Mouse (Mus musculus) embryonic facial prominence, embryonic 12.5 days (tissue): ENCODE results near the gene Crtc3. TPM values are rescaled to one million over a fixed set of nuclear protein-coding genes. Genes with fewer than 3 reads are reported as not detected.

Source experiments
- ATAC-seq: fragments of 200-750 bp; cut with Nextera tagmentation; 2 replicates; pipeline ENCODE4 v1.8.0; 2017; ENCODE audit not compliant: insufficient number of reproducible peaks, insufficient read depth, low FRiP score, low TSS enrichment
- H3K27ac ChIP-seq: fragments of 300-500 bp; sonication (generic); 2 replicates; pipeline ENCODE4 v1.5.1; 2016; ENCODE audit warnings: mild to moderate bottlenecking
- H3K27me3 ChIP-seq: fragments of 300-500 bp; sonication (generic); 2 replicates; pipeline ENCODE4 v1.6.1; 2016; ENCODE audit warnings: mild to moderate bottlenecking, moderate library complexity
- H3K36me3 ChIP-seq: fragments of 300-500 bp; sonication (generic); 2 replicates; pipeline ENCODE4 v1.6.1; 2016; ENCODE audit warnings: mild to moderate bottlenecking
- H3K4me1 ChIP-seq: fragments of 300-500 bp; sonication (generic); 2 replicates; pipeline ENCODE4 v1.6.1; 2016
- H3K4me2 ChIP-seq: fragments of 300-500 bp; sonication (generic); replicated peaks from 2 replicates; pipeline ENCODE4 v1.6.1; 2016; ENCODE audit warnings: mild to moderate bottlenecking, moderate library complexity
- H3K4me3 ChIP-seq: fragments of 300-500 bp; sonication (generic); 2 replicates; pipeline ENCODE4 v1.5.1; 2016; ENCODE audit warnings: mild to moderate bottlenecking
- H3K9ac ChIP-seq: fragments of 300-500 bp; sonication (generic); 2 replicates; pipeline ENCODE4 v1.6.1; 2016; ENCODE audit warnings: mild to moderate bottlenecking, moderate library complexity
- H3K9me3 ChIP-seq: fragments of 300-500 bp; sonication (generic); 2 replicates; pipeline ENCODE4 v1.6.1; 2016; ENCODE audit warnings: mild to moderate bottlenecking, moderate library complexity
- WGBS: fragments of 180-500 bp; shearing (Covaris S2); methylation state at CpG from one replicate; pipeline ENCODE4 v1.1.7; 2016; 5-methylcytosine and 5-hydroxymethylcytosine counted together
- polyA plus RNA-seq: library from polyadenylated mRNA; unstranded; fragments of >200 nt; fragmentation: Nextera tagmentation; extraction: Ambion mirVana; gene quantifications from 2 replicates; pipeline ENCODE4 v1.2.1, GENCODE M21; 2016

The Crtc3 gene
- polyA plus RNA-seq, 1 experiment from 2014 or later, result 25.0 TPM

DNA sequence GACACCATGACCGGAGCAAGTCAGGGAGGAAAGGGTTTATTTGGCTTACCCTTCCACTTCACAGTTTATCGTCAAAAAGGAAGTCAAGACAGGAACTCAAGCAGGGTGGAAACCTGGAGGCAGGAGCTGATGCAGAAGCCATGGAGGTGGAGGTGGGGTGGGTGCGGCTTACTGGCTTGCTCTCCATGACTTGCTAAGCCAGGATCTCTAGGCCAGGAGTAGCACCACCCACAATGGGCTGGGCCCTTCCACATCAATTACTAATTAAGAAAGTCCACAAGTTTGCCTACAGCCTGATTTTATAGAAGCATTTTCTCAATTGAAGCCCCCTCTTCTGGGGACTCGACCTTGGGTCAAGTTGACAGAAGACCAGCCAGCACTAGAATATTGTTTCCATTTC lies 15.4 kb upstream of the Crtc3 start:
- no peaks in the 10 kb centered on the region for H3K36me3 ChIP-seq
- H3K9me3 ChIP-seq, result no peaks in the 10 kb centered on the region
- ATAC-seq, result no peak
- no peak overlapping the region for H3K27ac ChIP-seq
- no peak overlapping the region for H3K4me2 ChIP-seq
- 87% methylated on average over 4 of the region's 4 CpGs for WGBS
- no peaks in the 10 kb centered on the region for H3K27me3 ChIP-seq
- H3K4me3 ChIP-seq, result no peak overlapping the region
- H3K4me1 ChIP-seq, result no peaks in the 10 kb centered on the region
- H3K9ac ChIP-seq, result no peak overlapping the region

DNA sequence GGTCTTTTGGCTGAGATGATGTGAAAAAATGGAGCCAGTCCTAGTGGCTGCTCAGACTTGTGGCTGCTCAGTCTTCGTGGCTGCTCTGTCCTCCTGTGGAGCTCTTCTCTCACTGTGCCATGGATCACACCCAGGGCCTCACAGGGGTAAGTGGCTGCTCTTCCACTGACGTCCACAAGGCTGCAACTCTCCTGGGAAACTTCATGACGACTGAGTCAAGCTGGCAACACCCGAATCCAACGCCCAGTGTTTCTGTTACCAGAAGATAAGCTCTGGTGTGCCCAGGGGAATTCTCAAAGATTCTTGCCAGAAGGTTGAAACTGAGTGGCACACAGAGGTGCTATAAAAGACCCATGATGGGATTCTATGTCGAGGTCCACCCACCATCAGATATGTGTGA lies 13.8 kb upstream of the Crtc3 start:
- no peak overlapping the region for H3K4me3 ChIP-seq
- 63% methylated on average over 6 of the region's 6 CpGs for WGBS
- no peaks in the 10 kb centered on the region for H3K27me3 ChIP-seq
- H3K4me1 ChIP-seq, result no peaks in the 10 kb centered on the region
- no peak overlapping the region for H3K4me2 ChIP-seq
- H3K9me3 ChIP-seq, result no peaks in the 10 kb centered on the region
- no peak overlapping the region for H3K27ac ChIP-seq
- no peak for ATAC-seq
- H3K36me3 ChIP-seq, result no peaks in the 10 kb centered on the region
- no peak overlapping the region for H3K9ac ChIP-seq

DNA sequence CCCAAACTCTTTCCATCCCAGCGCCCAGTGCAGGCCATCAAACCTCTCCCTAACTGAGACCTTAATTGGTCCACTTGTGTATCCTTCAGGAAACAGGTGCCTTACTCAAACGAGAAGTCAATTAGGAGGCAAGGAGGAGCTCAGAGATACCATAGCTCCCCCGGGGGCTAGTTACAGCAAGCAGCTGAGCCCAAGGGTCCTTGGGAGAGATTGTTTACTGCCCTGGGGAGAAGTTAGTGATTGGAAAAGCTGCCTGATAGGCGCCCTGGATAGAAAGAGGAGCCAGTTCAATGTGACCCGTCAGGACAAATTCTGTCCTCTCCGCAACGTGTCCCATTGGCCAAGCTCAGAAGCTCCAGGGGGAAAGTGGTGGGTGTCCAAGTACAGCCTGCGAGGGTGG lies 11.0 kb upstream of the Crtc3 start:
- no peaks in the 10 kb centered on the region for H3K4me1 ChIP-seq
- H3K9me3 ChIP-seq, result no peaks in the 10 kb centered on the region
- no peaks in the 10 kb centered on the region for H3K36me3 ChIP-seq
- no peaks in the 10 kb centered on the region for H3K27me3 ChIP-seq
- H3K4me3 ChIP-seq, result no peak overlapping the region
- WGBS, result 59% methylated on average over 8 of the region's 8 CpGs
- H3K27ac ChIP-seq, result no peak overlapping the region
- no peak overlapping the region for H3K4me2 ChIP-seq
- no peak for ATAC-seq
- H3K9ac ChIP-seq, result no peak overlapping the region

DNA sequence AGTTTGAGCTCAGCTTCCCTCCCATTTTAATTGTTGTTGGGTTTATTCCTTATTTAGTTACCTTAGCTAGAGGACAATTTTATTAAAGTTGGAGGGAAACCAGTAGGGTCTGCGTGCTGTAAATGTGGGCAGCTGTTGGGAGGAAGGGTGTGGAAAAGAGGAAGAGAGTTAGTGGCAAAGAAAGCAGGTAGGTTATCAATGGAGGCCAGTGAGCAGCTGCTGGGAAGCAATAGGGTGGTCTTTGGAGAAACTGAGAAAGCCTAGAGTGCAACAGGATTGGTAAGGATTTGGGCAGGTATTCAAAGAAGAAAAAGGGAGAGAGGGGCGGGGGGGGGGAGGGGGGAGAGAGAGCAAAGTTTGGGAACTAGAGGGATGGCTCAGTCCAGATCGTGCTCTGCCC lies 10.3 kb upstream of the Crtc3 start:
- ATAC-seq, result no peak
- Histone ChIP-seq H3K27ac (no peak overlapping the region), H3K27me3 (no peaks in the 10 kb centered on the region), H3K4me3 (no peak overlapping the region), H3K36me3 (no peaks in the 10 kb centered on the region), H3K4me1 (no peaks in the 10 kb centered on the region), H3K9me3 (no peaks in the 10 kb centered on the region), H3K4me2 (no peak overlapping the region), H3K9ac (no peak overlapping the region)
- WGBS, result 71% methylated on average over 2 of the region's 3 CpGs

DNA sequence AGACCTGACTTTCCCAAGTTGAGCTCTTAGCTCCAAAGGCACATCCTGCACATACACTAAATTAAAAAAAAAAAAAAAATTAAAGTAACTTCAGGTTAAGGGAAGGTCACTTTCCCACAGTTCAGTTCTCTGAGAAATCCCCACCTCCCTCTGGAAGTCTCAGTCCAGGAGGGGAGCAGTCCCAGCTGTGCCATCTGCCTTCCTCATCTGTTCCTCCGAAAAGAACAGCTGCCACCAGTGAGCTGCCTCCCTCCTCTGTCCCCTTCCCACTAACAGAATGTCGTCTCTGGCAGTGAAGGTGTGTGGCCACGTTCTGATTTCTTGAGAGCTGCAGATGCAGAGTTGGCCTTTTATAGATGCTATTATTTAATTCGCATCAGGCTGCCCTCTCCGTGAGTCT lies 9.2 kb upstream of the Crtc3 start:
- no peaks in the 10 kb centered on the region for H3K9me3 ChIP-seq
- WGBS, result 73% methylated on average over 5 of the region's 5 CpGs
- H3K4me3 ChIP-seq, result no peak overlapping the region
- H3K4me2 ChIP-seq, result no peak overlapping the region
- no peak for ATAC-seq
- H3K36me3 ChIP-seq, result no peaks in the 10 kb centered on the region
- H3K27me3 ChIP-seq, result no peaks in the 10 kb centered on the region
- no peak overlapping the region for H3K27ac ChIP-seq
- H3K4me1 ChIP-seq, result no peaks in the 10 kb centered on the region
- H3K9ac ChIP-seq, result no peak overlapping the region

DNA sequence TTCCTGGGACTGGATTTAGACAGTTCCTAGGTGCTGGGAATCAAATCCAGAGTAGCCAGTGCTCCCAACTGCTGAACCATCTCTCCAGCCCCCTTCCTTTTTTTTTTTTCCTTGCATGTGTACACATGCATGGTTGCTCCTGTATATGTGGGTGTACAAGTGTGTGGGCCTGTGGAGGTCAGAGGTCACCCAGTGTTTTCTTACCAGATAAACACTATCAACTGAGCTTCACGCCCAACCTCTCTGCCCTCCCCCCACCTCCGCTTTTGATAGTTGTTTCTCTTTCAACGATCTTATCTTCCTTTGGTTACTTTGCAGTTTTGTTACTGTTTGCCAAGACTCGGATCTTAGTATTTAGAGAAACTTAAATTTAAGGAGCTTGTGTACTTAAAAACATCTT lies 8.2 kb upstream of the Crtc3 start:
- no peaks in the 10 kb centered on the region for H3K36me3 ChIP-seq
- H3K9me3 ChIP-seq, result no peaks in the 10 kb centered on the region
- no peak overlapping the region for H3K27ac ChIP-seq
- H3K4me2 ChIP-seq, result no peak overlapping the region
- H3K9ac ChIP-seq, result no peak overlapping the region
- no peaks in the 10 kb centered on the region for H3K4me1 ChIP-seq
- 60% methylated on average over 4 of the region's 4 CpGs for WGBS
- no peak for ATAC-seq
- H3K4me3 ChIP-seq, result no peak overlapping the region
- no peaks in the 10 kb centered on the region for H3K27me3 ChIP-seq

DNA sequence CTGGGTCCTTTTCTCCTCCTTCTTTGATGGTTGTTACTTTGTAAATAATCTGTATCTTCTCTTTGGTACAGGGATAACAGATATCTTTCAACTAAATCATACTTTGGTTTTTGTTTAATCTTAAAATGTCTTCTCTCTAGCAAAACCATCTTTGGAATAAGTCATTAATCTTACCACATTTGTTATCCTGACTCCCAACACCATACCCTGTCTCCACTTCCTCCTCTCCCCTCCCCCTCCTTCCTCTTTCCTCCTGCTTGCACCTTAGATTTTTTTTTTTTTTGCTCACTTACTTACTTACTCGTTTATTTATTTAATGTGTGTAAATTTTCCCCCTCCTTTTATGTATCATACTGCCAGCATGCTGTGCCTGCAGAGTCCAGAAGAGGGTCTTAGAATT lies 7.7 kb upstream of the Crtc3 start:
- H3K4me1 ChIP-seq, result no peaks in the 10 kb centered on the region
- H3K4me2 ChIP-seq, result no peak overlapping the region
- no peaks in the 10 kb centered on the region for H3K36me3 ChIP-seq
- no peak overlapping the region for H3K4me3 ChIP-seq
- H3K27ac ChIP-seq, result no peak overlapping the region
- H3K9ac ChIP-seq, result no peak overlapping the region
- ATAC-seq, result no peak
- H3K9me3 ChIP-seq, result no peaks in the 10 kb centered on the region
- WGBS, result 62% methylated on average over 1 of the region's 1 CpGs
- no peaks in the 10 kb centered on the region for H3K27me3 ChIP-seq

DNA sequence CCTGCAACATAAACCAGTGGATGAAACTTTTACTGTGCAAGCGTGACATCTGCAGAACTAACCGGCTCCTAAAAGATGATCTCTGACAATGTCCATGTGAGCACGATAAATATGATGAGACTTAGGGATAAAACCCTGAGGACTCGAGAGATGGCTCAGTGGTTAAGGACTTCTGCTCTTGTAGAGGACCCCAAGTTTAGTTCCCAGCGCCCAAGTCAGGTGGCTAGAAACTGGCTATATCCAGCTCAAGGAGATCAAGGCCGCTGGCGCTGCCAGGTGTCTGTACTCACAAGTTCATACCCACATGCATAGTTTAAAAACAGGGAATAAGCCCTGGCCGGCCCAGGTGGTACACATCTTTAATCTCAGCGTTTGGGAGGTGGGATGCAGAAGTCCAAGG lies 3.8 kb upstream of the Crtc3 start:
- Histone ChIP-seq H3K36me3 (no peaks in the 10 kb centered on the region), H3K27ac (no peak overlapping the region), H3K4me2 (no peak overlapping the region), H3K9me3 (no peaks in the 10 kb centered on the region), H3K4me1 (peaks cover 3% of the 10 kb centered on the region; the same call in 1 of the 2 replicates), H3K4me3 (no peak overlapping the region), H3K27me3 (no peaks in the 10 kb centered on the region), H3K9ac (no peak overlapping the region)
- no peak for ATAC-seq
- WGBS, result 87% methylated on average over 9 of the region's 9 CpGs

DNA sequence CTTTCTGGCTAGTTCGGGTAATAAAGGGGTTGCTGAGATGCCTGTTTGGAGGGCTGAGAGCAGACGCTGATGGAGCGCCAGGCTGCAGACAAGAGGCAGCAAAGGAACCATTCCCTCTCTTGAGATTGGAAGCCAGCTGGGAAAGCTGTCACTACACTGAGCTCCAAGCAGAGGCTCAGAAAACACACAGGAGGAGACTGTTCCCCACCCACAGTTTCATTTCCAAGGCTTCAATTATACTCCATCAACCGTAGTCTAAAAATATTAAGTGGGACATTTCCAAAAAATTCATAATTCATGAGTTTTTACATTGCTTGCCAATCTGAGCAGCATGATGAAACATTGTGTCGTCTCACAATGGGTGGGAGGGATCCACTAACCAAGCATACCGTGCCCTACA lies 2.5 kb upstream of the Crtc3 start:
- no peak overlapping the region for H3K4me3 ChIP-seq
- no peak overlapping the region for H3K4me2 ChIP-seq
- no peak for ATAC-seq
- no peak overlapping the region for H3K9ac ChIP-seq
- WGBS, result 65% methylated on average over 6 of the region's 6 CpGs
- H3K9me3 ChIP-seq, result no peaks in the 10 kb centered on the region
- no peaks in the 10 kb centered on the region for H3K36me3 ChIP-seq
- no peaks in the 10 kb centered on the region for H3K27me3 ChIP-seq
- H3K4me1 ChIP-seq, result peaks cover 3% of the 10 kb centered on the region; the same call in 1 of the 2 replicates
- H3K27ac ChIP-seq, result no peak overlapping the region

DNA sequence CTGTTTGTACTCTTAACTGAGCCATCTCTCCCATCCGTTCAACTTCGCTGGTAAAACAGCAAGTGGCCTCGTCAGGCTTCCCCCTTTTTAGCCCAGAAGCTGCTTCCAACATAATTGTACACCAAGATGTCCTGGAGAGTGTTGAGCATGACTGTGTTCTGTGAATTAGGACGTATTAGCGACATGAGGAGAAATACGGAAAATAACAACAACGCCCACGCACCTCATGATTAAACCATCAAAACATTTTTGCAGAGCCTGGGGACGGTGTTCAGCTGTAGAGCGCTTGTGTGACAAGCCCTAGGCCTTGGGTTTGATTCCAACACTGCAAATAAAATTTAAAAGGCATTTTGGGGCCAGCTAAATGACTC lies 529 bp upstream of the Crtc3 start:
- WGBS, result 24% methylated on average over 10 of the region's 10 CpGs
- H3K27ac ChIP-seq, result peak overlapping the region; percentile 93
- H3K4me2 ChIP-seq, result peak overlapping the region; percentile 81
- peak overlapping the region; percentile 81 for H3K4me3 ChIP-seq
- no peaks in the 10 kb centered on the region for H3K9me3 ChIP-seq
- peak overlapping the region; percentile 96 for H3K9ac ChIP-seq
- no peak for ATAC-seq
- no peaks in the 10 kb centered on the region for H3K36me3 ChIP-seq
- no peaks in the 10 kb centered on the region for H3K27me3 ChIP-seq
- H3K4me1 ChIP-seq, result peaks cover 3% of the 10 kb centered on the region; the same call in 1 of the 2 replicates

DNA sequence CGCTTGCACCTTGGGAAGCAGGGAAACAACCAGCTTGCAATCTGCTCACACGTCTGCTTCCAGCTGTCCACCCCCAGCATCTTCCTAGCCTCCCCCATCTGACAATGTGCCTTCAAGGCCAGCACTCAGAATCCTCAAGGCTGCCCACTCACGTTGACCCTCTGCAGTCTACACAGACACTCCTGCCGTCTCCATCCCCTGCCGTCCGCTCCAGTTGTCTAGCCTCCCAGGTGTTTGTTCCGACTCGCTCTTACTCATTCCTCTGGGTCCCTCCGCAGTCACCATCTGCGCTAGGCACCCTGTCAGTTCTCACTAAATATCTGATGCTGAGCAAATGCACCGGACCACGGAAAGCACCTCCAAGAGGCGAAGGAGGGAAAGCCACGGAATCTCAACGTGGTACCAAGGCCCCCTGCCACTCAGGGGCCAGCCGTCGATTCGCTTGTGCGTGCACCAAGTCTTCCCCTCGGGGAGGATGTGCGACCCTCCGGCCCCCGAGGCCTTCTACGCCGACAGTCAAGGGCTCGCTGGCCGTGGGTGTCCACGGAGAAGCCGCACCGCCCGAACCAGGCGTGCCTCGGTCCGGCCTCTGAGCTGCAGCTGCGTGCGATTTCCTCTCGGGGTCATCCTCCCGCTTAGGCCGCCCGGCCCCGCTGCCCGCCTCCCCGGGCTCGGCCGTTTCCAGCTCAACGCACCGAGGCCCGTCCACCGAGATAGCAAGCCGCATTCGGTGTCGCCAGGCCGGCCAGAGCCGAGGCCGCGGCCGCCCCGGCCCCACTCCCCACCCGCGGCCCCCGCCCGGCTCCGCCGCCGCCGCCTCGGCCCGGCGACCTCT lies 739 bp downstream of the Crtc3 start:
- Histone ChIP-seq H3K4me3 (peak overlapping the region; percentile 81), H3K27me3 (no peaks in the 10 kb centered on the region), H3K9me3 (no peaks in the 10 kb centered on the region), H3K36me3 (no peaks in the 10 kb centered on the region), H3K9ac (peak overlapping the region; percentile 96), H3K4me1 (peaks cover 3% of the 10 kb centered on the region; the same call in 1 of the 2 replicates), H3K27ac (peak overlapping the region; percentile 93), H3K4me2 (peak overlapping the region; percentile 81)
- WGBS, result 1% methylated on average over 67 of the region's 69 CpGs
- ATAC-seq, result peak; percentile 50

DNA sequence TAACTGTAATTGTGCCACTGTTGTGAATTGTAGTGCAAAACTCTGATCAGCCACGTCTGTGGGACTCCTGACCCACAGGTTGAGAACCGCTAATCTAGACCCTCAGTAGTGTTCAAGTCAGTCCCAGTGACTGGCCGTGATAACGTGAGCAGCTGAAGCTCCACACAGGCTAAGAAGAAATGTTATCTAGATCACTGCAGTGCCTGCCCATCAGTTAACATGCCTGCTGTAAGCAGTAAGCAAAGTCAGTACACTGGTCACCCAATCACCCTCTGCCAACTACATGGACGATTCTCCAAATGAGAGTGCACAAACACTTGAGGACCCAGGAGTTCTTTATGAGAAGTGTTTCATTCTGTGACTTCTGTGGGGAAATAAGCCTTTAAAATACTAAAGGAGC lies 3.0 kb downstream of the Crtc3 start:
- no peaks in the 10 kb centered on the region for H3K9me3 ChIP-seq
- peaks cover 9% of the 10 kb centered on the region for H3K4me1 ChIP-seq
- no peaks in the 10 kb centered on the region for H3K36me3 ChIP-seq
- no peak overlapping the region for H3K4me2 ChIP-seq
- no peak overlapping the region for H3K4me3 ChIP-seq
- no peak overlapping the region for H3K9ac ChIP-seq
- no peak for ATAC-seq
- no peak overlapping the region for H3K27ac ChIP-seq
- 79% methylated on average over 5 of the region's 5 CpGs for WGBS
- no peaks in the 10 kb centered on the region for H3K27me3 ChIP-seq
